Mouse (Mus musculus) heart, adult 8-10 months (tissue): ENCODE measurements around the gene Chil4. TPM values are rescaled to one million over a fixed set of nuclear protein-coding genes. Genes with fewer than 3 reads are reported as not detected.

Experiments
- DNase-seq: peaks from one replicate; pipeline ENCODE4 v3.0.0; 2022; ENCODE audit warnings: low spot score
- total RNA-seq, 4 experiments: library from RNA; stranded (reverse); gene quantifications; 2 replicates each; pipeline ENCODE4 v1.2.4; 2022

The Chil4 gene
- total RNA-seq, 4 experiments from 2014 or later: not detected

GRCm38 (mm10) chr3:106170522-106171053 is 48.7 kb downstream of the Chil4 start:
- no peak for DNase-seq

DNA sequence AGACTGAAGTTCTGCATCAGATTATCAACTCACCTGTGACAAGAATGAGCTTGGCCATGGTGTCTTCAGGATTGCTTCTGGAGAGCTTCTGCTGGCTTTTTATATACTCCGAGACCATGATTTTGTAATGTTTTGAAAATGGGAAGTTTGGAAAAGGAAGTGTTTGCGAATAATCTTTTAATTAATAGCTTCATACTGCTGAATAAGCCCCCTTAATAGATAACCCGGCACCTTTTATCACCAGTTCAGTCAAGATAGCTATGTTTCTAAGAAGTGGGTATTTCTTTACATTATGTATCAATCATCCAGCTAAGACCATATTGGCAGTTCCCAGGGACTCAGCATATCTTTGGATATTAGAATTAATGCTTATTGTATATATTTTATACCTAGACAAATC is 51.8 kb downstream of the Chil4 start, which contains the start of gene Chil3:
Gene Chil3 (minus strand): TSS at position 101 of the 400 bp plus-strand sequence.
- DNase-seq: no peak

DNA sequence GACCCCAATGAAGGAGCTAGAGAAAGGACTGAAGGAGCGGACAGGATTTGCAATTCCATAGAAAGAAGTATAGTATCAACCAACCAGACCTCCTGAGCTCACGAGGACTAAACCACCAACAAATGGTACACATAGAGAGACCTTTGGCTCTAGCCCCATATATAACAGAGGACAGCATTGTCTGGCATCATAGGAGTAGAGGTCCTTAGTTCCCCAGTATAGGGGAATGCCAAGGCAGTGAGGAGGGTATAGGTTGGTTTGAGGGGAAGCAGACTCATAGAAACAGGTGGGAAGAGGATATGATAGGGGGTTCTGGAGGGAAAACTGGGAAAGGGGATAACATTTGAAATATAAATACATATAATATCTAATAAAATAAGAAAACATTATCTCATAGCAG is 64.9 kb downstream of the Chil4 start:
- no peak for DNase-seq

Other genes starting within 250 kb of the Chil4 start
- gene Ovgp1, start 245.8 kb downstream of the Chil4 start, total RNA-seq: under 1 TPM; 0.22 to 0.69 (median 0.53) TPM
- gene Pifo, start 204.9 kb downstream of the Chil4 start, total RNA-seq: not detected
- under 1 TPM in 2 of 4 experiments, not detected in 2; 0.29 to 0.38 TPM for gene Chil5, start 186.7 kb downstream of the Chil4 start, total RNA-seq
- not detected for gene Chia1, start 106.3 kb downstream of the Chil4 start, total RNA-seq
- gene Chil3, start 51.9 kb downstream of the Chil4 start, total RNA-seq: 10 to 100 TPM in 1 of 4 experiments, under 1 TPM in 1, not detected in 2; 0.34 to 91.4 TPM
- gene Chil6, start 186.7 kb upstream of the Chil4 start, total RNA-seq: not detected